Mouse (Mus musculus) hindbrain, embryonic 16.5 days (tissue): ENCODE measurements around the gene Hnrnpa1. TPM values are rescaled to one million over a fixed set of nuclear protein-coding genes. Genes with fewer than 3 reads are reported as not detected.
"Not testable (repeated sequence)": the region's sequence is repeated elsewhere in the genome, so short reads cannot be mapped to it uniquely, and the experiment has no call there.

Experiments used
- ATAC-seq: fragments of 200-750 bp; cut with Nextera tagmentation; 2 replicates; pipeline ENCODE4 v1.8.0; 2017; ENCODE audit warnings: moderate TSS enrichment, moderate library complexity
- H3K27ac ChIP-seq: fragments of 300-500 bp; sonication (generic); 2 replicates; pipeline ENCODE4 v1.5.1; 2014; ENCODE audit warnings: low read depth, mild to moderate bottlenecking, control low read depth, low read length, moderate library complexity
- H3K27me3 ChIP-seq: fragments of 300-500 bp; sonication (generic); replicated peaks from 2 replicates; pipeline ENCODE4 v1.6.1; 2014; ENCODE audit warnings: low read length; ENCODE audit not compliant: control insufficient read depth, insufficient read depth
- H3K36me3 ChIP-seq: fragments of 300-500 bp; sonication (generic); 2 replicates; pipeline ENCODE4 v1.6.1; 2014; ENCODE audit warnings: mild to moderate bottlenecking, low read length, moderate library complexity, mixed read lengths; ENCODE audit not compliant: control insufficient read depth, insufficient read depth
- H3K4me1 ChIP-seq: fragments of 300-500 bp; sonication (generic); 2 replicates; pipeline ENCODE4 v1.6.1; 2014; ENCODE audit warnings: low read depth, low read length; ENCODE audit not compliant: control insufficient read depth, insufficient read depth
- H3K4me2 ChIP-seq: fragments of 300-500 bp; sonication (generic); 2 replicates; pipeline ENCODE4 v1.6.1; 2014; ENCODE audit warnings: mild to moderate bottlenecking, low read length, control low read depth, moderate library complexity
- H3K4me3 ChIP-seq: fragments of 300-500 bp; sonication (generic); 2 replicates; pipeline ENCODE4 v1.5.1; 2014; ENCODE audit warnings: mild to moderate bottlenecking, low read length, control low read depth, moderate library complexity
- H3K9ac ChIP-seq: fragments of 300-500 bp; sonication (generic); 2 replicates; pipeline ENCODE4 v1.6.1; 2014; ENCODE audit warnings: low read depth, mild to moderate bottlenecking, control low read depth, low read length, moderate library complexity
- H3K9me3 ChIP-seq: fragments of 300-500 bp; sonication (generic); 2 replicates; pipeline ENCODE4 v1.6.1; 2014; ENCODE audit warnings: mild to moderate bottlenecking, low read length, moderate library complexity; ENCODE audit not compliant: control insufficient read depth
- WGBS: fragments of 180-500 bp; shearing (Covaris S2); extraction: QIAGEN DNeasy Blood & Tissue Kit; methylation state at CpG from one replicate; pipeline ENCODE4 v1.1.7; 2014; 5-methylcytosine and 5-hydroxymethylcytosine counted together
- polyA plus RNA-seq: library from polyadenylated mRNA; unstranded; fragments of >200 nt; fragmentation: Nextera tagmentation; extraction: Ambion mirVana; gene quantifications from 2 replicates; pipeline ENCODE4 v1.2.1, GENCODE M21; 2015

Hnrnpa1 gene
- polyA plus RNA-seq, 1 experiment from 2014 or later, result 483 TPM

DNA sequence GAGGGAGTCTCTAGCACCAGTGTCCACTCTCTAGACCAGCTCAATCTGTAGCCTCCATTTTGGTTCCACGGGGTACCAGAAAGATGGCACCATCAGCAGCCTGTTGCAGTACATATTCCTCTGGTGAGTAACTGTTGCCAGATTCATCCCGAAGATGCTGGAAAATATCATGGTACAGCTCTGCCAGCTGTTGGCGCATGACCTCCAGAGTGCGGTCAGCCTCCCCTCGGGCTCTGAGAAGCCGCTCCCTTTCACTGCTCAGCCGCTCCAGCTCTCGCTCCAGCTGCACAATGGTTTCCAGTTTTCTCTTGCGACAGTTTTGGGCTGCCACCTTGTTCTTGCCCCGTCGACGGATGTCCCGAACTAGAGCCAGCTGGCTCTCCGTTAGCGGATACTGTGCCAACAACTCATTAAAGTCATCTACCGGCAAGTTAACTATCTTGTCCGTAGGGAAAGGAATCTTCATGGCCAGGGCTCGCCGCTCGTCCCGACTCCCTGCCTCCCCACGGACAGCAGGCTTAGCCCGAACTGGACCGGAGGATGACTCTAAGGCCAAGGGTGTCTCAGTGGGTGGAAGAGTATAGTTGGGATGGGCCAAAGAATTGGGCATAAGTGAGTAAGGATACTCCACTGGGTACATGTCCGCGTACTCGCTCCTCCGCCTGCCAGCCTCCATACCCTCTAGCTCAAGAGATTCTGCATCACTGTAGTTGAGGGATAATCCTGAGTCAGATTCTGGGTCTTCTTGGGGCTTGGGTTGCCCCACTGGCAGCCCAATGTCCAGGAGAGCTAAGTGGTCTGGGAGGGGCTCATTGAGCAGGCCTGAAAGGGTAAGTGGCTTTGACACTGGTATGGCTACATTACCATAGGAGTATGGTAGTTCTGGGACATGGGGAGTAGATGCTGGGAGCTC lies 8.4 kb downstream of the Hnrnpa1 start:
- Histone ChIP-seq H3K27me3 (no peaks in the 10 kb centered on the region), H3K27ac (no peak overlapping the region), H3K36me3 (peaks cover 35% of the 10 kb centered on the region), H3K4me1 (peaks cover 2% of the 10 kb centered on the region), H3K9me3 (no peaks in the 10 kb centered on the region), H3K9ac (no peak overlapping the region), H3K4me2 (no peak overlapping the region), H3K4me3 (no peak overlapping the region)
- 75% methylated on average over 28 of the region's 28 CpGs for WGBS
- ATAC-seq, result peak; percentile 44

DNA sequence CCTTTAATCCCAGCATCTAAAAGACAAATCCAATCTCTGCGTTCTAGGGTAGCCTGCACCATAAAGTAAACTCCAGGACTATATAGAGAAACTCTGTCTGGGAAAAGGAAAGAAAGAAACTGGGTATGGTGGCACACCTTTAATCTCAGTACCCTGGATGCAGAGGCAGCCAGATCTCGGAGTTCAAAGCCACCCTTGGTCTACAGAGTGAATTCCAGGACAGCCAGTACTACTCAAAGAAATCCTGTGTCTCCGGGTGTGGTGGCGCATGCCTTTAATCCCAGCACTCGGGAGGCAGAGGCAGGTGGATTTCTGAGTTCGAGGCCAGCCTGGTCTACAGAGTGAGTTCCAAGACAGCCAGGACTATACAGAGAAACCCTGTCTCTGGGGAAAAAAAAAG lies 9.3 kb downstream of the Hnrnpa1 start:
- H3K9me3 ChIP-seq, ATAC-seq, H3K4me2 ChIP-seq, H3K9ac ChIP-seq, H3K4me1 ChIP-seq, H3K27me3 ChIP-seq, H3K27ac ChIP-seq, H3K4me3 ChIP-seq: not testable (repeated sequence)
- peaks cover 31% of the 10 kb centered on the region for H3K36me3 ChIP-seq
- 88% methylated on average over 6 of the region's 6 CpGs for WGBS

DNA sequence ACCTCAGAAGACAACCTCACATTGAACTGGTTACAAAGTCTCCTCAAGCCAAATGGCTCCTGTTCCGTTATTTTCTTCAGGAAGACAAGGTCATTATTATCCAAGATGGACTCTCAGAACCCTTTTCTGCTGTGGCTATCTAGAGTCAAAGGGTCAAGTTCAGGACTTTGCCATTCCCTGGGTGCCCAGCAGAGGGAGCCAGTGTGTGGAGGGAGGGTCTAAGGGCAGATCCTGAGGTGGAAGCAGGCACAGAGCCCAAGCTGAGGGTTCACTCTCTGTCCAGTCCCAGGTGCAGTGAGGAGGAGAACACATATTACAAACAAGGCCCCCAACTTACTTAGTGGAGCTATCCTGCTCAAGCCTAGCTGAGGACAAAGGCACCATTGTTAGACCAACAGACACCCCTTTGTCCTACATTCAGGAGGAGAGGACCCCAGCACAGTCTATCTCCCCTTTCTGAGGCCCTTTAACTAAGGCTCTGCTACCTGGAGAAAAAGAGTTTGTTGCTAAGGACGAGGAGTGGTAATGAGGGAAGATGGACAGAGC lies 10.0 kb downstream of the Hnrnpa1 start:
- H3K9me3 ChIP-seq, result no peaks in the 10 kb centered on the region
- no peak overlapping the region for H3K4me2 ChIP-seq
- no peak overlapping the region for H3K27ac ChIP-seq
- ATAC-seq, result 0 out of 2 replicates have a peak, but pooled peaks have one; percentile 4
- no peak overlapping the region for H3K4me3 ChIP-seq
- WGBS, result 22% methylated on average over 2 of the region's 2 CpGs
- peaks cover 31% of the 10 kb centered on the region for H3K36me3 ChIP-seq
- H3K27me3 ChIP-seq, result 0 out of 2 replicates have a peak, but pooled peaks cover 2% of the 10 kb centered on the region
- H3K9ac ChIP-seq, result no peak overlapping the region
- H3K4me1 ChIP-seq, result peaks cover 7% of the 10 kb centered on the region

DNA sequence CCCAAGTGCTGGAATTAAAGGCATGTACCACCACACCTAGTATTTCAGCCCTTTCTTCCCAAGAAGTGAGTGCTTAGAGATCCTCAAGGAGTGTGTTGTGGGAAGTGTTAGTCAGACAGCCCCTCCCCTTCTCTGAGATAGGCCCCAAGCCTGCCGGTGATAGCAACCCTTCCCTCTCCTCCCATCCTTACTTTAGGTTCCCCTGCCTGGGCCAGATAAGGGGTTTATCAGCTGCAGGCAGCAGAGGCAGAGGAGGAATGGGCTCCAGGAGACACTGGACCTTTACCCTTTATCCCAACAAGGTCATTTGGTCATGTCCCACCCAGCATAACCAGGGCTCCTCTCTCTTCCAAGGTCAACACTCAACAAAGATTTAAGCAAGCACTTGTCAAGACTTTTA lies 11.4 kb downstream of the Hnrnpa1 start:
- ATAC-seq, result no peak
- H3K27ac ChIP-seq, result no peak overlapping the region
- H3K27me3 ChIP-seq, result 0 out of 2 replicates have a peak, but pooled peaks cover 2% of the 10 kb centered on the region
- peaks cover 21% of the 10 kb centered on the region for H3K36me3 ChIP-seq
- H3K4me2 ChIP-seq, result no peak overlapping the region
- peaks cover 9% of the 10 kb centered on the region for H3K4me1 ChIP-seq
- H3K9me3 ChIP-seq, result no peaks in the 10 kb centered on the region
- H3K9ac ChIP-seq, result no peak overlapping the region
- 75% methylated on average over 1 of the region's 1 CpGs for WGBS
- no peak overlapping the region for H3K4me3 ChIP-seq

DNA sequence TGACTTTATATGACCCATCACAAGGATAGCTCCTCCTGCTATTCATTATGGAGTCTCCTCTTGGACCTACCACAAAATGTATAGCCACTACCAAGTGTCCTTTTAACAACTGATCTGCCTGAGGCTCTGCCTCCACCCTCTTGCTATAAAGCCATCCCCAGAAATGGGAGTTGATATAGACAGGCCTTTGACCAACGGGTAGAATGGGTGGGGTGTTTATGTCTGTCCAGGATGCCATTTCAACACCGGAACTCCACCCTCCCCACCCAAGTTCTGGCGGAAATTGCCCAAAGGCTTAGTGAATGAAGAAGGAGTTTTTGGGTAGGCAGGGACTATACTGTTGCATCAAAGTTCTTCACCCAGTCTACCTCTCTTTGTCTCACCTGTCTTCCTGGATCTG lies 12.4 kb downstream of the Hnrnpa1 start:
- ATAC-seq, result no peak
- H3K4me2 ChIP-seq, result no peak overlapping the region
- H3K36me3 ChIP-seq, result peaks cover 11% of the 10 kb centered on the region
- WGBS, result 88% methylated on average over 3 of the region's 3 CpGs
- H3K4me3 ChIP-seq, result no peak overlapping the region
- H3K27ac ChIP-seq, result no peak overlapping the region
- no peak overlapping the region for H3K9ac ChIP-seq
- 0 out of 2 replicates have a peak, but pooled peaks cover 2% of the 10 kb centered on the region for H3K27me3 ChIP-seq
- H3K4me1 ChIP-seq, result peaks cover 9% of the 10 kb centered on the region
- no peaks in the 10 kb centered on the region for H3K9me3 ChIP-seq

DNA sequence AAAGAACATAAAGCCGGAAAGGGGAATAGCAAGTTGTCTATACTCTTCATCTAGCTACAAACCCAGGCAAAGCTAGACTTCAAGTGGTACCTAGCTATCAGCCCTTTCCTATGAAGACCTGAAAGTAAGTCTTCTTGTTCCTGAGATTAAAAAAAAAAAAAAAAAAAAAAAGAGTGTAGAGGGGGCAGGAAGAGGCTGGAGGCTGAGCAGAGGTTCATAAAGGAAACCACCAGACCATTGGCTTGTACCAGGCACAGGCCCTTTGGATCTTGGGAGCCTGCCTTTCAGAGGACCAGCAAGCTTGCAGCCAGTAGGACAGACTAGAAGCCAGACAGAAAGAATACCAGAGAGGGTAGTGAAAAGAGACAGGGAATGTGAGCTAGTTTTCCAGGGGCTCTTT lies 13.1 kb downstream of the Hnrnpa1 start:
- H3K36me3 ChIP-seq, result peaks cover 8% of the 10 kb centered on the region
- peaks cover 6% of the 10 kb centered on the region for H3K27me3 ChIP-seq
- WGBS, result 96% methylated on average over 1 of the region's 1 CpGs
- no peak overlapping the region for H3K4me2 ChIP-seq
- H3K27ac ChIP-seq, result no peak overlapping the region
- H3K9me3 ChIP-seq, result no peaks in the 10 kb centered on the region
- H3K4me1 ChIP-seq, result peaks cover 9% of the 10 kb centered on the region
- H3K9ac ChIP-seq, result no peak overlapping the region
- no peak overlapping the region for H3K4me3 ChIP-seq
- ATAC-seq, result no peak

DNA sequence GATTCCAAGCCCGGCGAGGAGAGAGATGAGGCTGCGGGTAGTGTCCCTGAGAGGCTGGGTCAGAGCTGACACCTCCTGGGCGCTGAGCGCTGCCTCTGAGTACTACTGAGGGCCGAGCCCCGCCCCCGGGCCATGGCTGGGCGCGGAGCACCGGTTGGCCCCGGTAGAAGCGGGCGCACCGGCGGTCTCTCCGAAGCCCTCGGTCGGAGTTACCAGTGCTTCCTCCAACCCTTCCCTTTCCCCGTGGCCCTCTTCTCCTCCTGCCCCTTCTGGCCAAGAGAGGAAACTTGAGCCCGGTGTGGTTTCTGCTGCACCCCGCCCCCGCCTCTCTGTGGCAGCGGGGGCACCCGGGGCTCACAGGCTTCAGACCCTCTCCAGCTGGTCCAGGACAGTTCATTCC lies 14.9 kb downstream of the Hnrnpa1 start:
- Histone ChIP-seq H3K4me2 (peak overlapping the region; percentile 85), H3K9ac (peak overlapping the region; percentile 66), H3K4me3 (peak overlapping the region; percentile 41), H3K4me1 (peaks cover 9% of the 10 kb centered on the region), H3K36me3 (no peaks in the 10 kb centered on the region), H3K9me3 (no peaks in the 10 kb centered on the region), H3K27me3 (peaks cover 6% of the 10 kb centered on the region), H3K27ac (no peak overlapping the region)
- WGBS, result 2% methylated on average over 25 of the region's 25 CpGs
- peak; percentile 61 for ATAC-seq

DNA sequence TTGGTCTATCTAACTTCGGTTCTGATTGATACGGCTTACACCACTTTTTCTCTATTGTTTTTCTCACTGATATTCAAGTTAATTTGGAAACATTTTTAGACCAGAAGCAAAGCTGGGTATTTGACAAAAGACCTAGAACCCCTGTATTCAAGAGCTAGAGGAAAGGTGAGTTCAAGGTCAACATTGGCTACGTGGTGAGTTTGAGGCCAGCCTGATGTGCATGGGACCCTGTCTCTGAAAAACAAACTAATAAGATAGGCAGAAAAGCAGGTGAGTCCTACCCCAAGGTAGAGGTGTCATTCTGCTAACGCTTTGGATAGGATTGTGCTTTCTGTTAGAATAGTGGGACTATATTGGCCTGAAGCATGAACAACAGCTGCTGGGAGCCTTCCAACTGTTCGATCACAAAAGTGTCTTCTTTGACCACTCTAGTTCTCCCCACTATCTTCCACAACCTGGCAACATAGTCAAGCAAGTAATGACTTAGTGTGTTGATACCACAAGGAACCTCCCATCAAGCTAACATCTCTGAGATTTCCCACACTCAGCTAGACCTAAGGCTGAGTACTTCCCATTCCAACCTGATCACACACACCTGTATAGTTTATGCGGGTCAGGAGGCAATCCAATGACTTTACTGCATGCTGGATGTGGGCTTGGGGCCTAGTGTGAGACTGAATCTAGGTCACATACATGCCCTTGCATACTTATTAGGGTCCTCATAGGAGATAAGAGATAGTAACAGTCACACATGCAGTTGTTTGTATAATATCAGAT lies 16.2 kb downstream of the Hnrnpa1 start:
- no peak overlapping the region for H3K9ac ChIP-seq
- no peaks in the 10 kb centered on the region for H3K36me3 ChIP-seq
- ATAC-seq, result no peak
- peaks cover 9% of the 10 kb centered on the region for H3K4me1 ChIP-seq
- H3K4me3 ChIP-seq, result no peak overlapping the region
- WGBS, result 90% methylated on average over 6 of the region's 6 CpGs
- H3K9me3 ChIP-seq, result no peaks in the 10 kb centered on the region
- H3K27me3 ChIP-seq, result peaks cover 6% of the 10 kb centered on the region
- H3K4me2 ChIP-seq, result no peak overlapping the region
- H3K27ac ChIP-seq, result no peak overlapping the region
